Mouse (Mus musculus) lung, postnatal 25 days (tissue): ENCODE data around the gene Chchd3.

Experiments used
- DNase-seq: peaks from one replicate; pipeline ENCODE4 v3.0.0; 2022; ENCODE audit warnings: low spot score

The Chchd3 gene

GRCm38 (mm10) chr6:32935576-32935975 lies 124.5 kb downstream of the Chchd3 start:
- no peak for DNase-seq

DNA sequence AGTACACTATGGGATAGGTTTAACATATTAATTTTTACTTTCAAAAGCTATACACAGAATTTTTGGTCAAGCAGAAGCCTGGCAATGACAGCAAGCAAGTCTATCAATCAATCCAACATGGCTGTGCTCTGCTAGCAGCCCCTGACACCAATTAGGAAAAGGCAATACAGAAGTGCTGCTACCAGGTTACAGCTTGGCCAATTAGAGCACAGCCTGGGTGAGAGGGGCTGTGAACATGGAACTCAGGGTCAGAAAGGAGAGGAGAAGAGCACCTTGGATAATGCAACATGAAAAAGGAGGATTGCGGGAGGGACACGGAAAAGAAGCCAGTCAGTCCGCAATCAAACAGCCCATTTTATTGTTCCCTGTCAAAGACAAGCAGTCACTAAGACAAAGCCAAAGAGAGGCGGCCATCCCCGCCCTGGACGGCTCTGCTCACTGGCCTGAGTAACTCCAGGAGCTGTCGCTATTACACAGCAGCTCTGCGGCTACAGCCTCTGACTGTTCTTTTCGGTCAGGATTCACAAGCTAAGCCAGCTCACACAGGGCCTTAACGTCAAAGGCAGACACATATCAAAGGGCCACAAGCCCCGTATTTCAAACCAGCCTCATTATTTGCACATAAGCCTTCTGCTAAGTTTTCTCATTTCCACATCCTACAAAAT lies 128.8 kb downstream of the Chchd3 start:
- DNase-seq: no peak

DNA sequence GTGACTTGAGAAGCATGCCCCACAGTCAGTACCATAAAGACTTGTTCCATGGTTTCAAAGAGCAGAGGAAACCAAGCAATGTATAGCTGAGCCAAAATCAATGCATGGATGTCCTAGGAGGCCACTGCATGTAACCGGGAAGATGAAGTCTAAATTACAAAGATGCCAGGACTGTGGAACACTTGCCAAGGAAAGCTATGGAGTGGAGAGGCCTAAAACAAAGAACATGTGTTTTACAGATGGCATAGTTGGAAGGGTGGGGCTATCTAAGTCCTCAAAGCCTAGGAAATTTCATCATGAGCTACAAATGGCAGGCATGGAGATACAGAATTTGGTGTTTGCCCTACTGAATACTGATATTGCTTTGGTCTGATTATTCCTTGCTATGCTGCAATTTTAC lies 137.7 kb downstream of the Chchd3 start:
- no peak for DNase-seq

DNA sequence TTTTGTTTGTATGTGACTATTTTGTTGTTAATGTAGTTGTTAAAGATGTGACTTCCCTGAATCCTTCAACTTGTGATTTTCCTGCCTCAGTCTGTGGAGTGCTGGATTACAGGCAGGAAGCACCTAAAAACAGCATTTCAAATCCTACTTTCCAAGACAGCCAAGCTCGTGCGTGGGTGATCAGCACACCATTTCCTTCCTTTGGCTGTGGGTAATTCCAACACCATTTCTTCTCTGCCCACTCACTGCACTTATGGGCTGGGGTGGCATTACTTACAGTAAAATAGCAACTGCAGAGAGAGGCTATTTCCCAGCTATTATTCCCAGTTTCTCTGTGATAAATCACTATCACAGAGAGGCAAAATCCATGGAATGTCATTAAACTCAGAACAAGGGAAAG lies 140.0 kb downstream of the Chchd3 start:
- no peak for DNase-seq

DNA sequence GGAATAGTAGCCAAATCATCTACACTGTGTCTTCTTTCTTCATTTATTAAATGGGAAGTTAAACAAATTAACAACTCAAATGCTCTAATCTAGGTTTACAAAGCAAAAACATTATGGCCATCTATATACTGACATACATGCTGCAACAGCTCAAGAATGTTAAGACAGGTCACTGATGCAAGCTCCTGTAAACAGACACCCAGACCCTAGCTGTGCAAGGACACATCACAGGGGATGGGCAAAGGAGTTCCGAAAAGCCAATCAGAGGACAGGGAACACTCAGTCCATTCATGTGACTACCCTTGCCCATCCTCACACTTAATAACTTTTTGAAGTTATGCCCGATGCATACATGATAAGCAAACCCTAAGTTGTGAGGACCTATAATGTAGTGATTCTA lies 149.4 kb downstream of the Chchd3 start:
- no peak for DNase-seq

DNA sequence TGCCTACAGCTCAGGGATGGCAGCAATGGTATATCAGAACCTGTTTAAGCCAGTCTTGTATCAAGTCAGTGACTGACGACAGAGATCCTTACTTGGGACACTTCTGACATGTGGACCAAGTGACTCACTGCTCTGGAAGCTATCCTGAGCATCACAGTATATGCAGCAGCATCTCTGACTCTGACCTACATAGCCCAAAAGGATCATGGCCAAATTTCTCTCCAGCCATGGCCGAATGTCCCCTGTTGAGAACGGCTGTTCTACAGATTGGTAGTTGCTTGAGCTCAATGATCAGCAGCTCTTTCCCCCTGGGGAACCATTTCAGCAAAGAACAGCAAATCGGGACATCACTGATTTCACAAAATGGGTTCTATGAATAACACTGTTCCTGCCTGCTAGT lies 161.0 kb downstream of the Chchd3 start:
- DNase-seq: no peak

- DNase-seq: no peak
Measured at GRCm38 (mm10) chr6:32894100-32894499, 166.0 kb downstream of the Chchd3 start.

GRCm38 (mm10) chr6:32890726-32891125 lies 169.3 kb downstream of the Chchd3 start:
- DNase-seq: no peak

DNA sequence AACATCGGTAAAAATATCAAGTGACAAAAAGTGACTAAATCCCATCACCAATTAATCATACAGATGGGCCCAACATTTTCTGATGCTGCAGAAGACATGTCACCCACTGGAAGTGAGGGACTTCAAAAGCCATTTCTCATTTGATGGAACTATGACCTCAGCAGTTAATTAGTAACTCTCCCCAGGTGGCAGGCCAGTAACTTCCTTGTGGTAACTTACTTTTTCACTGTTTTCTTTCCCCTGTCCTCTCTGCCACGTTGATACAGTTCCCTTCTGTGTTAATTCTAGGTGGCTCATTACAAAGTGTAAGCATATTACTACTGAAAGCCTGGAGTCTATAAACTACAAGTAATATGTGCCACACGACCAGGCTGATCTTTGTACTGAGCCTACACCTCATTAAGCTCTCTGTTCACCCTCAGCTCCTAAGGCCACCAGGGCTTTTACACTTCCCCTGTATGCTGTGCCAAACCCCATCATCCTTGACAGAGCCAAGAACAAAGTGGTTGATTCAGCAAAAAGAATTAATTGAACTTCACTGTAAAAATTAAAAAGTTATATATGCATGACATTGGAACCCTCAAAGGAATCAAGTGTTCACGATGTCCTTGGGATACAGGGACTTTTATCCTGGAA lies 171.0 kb downstream of the Chchd3 start:
- DNase-seq: no peak

DNA sequence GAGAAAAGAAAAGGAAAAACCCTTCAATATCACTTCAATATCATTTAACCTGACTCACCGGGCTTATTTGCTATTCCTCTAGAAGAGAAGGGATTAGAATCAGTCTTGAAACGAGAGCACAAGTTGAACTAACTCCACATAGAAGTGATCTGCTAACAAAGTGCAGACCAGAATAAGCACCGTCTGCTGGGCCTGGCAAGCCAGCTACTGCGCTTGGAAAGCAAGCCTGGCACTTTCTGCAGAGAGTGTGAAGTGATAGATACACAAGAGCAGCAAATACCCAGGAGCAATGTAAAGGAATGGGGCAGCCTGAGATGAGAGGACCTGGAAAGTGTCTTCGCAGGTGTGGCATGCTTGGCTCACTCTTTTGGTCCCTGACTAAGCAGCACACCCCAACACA lies 181.5 kb downstream of the Chchd3 start:
- no peak for DNase-seq

GRCm38 (mm10) chr6:32874176-32874575 lies 185.9 kb downstream of the Chchd3 start:
- DNase-seq: no peak

GRCm38 (mm10) chr6:32872805-32873204 lies 187.3 kb downstream of the Chchd3 start:
- DNase-seq: peak; percentile 12

- DNase-seq: no peak
Measured at GRCm38 (mm10) chr6:32850960-32851359, 209.1 kb downstream of the Chchd3 start.

DNA sequence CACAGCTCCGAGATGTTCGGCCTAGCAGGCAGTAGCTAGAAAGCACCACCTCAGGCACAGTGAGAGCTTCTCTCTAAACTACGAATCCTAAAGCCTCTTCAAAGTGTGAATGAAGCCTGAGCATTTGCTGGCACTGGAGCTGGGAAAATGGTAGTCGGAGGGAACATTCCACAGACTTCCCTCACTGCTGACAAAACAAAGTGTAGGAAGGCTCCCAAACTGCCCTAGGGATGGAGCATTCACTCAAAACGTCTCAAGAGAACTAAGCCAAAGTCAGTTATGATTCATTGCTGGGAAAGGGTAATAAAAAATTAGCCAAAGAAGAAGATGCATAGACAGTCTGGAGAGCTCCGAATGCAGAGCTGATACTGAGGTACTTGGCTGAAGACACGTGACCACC lies 211.1 kb downstream of the Chchd3 start:
- no peak for DNase-seq

DNA sequence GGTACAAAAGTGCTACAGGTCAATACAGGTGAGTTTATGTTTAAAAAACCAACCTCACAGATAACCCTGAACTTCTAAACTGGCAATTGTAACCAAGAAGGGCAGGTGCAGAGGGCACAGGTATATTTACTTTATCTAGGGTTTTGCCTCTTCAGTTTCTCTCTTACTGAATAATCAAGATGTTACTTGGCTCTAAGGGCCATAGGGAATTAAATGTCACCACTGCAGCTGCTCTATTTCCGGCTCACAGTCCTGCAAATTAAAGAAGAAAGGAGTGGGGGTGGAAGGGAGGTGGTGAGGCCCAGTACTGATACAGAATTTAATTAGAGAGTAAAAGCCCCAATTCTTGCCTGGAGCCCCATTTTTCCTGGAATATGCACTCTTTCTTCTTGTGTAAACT lies 214.6 kb downstream of the Chchd3 start:
- no peak for DNase-seq

- no peak for DNase-seq
Measured at GRCm38 (mm10) chr6:32837939-32838301, 222.1 kb downstream of the Chchd3 start.

DNA sequence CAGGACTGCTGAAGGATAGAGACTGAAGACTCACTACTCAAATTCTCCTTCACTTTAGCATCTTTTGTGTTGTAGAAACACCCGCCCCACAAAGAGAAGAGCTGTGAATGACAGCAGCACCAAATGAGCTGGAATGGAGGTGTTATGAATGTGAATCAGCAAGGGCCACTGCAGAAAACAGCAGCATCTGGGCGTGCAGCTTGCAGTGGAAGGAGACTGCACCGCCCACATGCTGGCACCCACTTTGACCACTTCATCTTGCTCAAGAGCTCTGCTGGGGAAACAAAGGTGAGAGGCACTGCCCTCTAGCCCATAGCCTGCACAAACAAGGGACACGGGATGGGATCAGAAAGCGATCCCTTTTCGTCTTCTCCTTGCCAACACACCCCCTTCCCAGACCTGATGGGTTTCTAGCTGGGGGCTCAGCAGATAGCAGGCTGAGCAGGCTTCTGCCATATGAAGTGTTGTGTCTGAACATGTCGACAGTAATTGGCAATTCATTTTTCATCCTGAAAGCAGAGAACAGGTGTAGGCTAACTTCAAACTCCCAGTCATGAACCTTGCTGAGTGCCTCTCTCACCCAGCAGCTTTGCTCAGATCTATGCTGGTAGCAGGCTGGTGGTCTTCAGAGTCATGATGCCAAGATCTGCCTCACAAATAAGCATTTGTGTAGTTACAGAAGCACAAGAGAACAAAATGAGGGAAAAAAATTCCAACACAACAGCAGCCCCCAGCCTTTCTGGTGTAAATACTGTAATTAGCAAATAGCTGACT lies 222.7 kb downstream of the Chchd3 start:
- DNase-seq: peak; percentile 59

DNA sequence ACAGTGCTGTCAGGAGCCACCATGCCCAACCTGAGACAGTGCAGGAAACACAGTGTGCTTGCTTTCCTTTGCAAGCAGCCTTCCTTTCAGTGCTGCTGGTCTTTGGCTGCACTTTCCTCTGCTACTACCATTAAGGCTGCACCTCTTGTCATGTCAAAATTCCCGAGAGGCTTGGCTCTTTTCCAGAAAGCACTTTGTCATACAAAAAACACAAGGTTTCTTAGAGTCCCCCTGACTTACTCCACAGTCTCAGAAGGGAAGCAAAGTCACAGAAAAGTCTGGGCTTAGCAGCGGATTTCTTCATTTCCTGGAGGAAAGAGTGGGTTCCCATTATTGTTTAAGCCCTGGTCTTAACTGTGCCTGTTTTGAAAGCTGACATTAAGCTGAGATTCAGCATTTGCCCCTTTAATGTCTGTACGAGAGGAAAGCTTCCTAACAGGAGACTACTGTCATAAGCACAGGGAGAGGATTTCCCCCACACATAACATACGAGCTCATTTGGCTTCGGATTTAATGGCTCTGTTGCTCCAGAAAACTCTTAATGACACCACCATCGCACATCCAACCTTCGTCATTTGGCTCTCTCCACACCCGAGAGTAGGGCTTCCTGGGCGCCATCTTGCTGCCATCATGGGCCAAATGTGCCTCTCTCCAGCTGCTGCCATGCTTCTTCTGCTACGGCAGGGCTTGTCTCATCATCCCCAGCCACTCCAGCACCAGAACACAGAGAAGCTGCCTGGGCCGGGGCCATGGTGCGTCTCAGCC lies 236.0 kb downstream of the Chchd3 start:
- no peak for DNase-seq

DNA sequence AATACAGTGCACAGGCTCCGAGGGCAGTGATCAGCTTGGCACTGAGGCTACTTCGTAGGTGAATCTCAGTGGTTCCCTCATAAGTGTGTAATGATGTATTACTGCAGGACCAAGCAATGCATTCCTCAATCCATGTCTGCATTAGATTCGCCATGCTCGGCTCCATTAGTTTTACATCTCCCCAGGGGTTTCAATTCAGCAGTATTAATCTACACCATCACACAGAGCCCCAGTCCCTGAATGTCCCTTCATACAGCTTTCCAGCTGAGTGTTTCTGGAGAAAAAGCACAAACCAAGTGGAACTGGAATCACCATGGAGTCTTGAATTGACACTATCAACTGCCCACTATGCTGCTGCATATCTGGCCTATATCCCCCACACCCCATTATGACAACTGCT lies 241.1 kb downstream of the Chchd3 start:
- no peak for DNase-seq

DNA sequence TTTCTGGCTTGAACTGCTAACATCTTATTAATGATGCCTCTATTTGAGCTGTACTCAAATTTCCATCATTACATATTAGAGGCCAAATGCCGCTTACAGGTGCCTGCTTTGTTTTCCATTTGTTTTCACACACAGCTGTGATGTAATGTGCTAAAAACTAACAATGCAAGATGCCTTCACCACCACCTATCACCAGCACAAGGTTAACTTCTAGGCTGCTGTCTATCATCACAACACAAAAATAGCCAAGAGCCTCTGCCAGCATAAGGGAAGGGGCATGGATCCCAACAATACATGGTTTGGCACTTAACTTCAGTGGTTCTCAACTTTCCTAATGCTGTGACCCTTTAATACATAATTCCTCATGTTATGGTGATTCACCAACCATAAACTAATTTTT lies 251.3 kb downstream of the Chchd3 start:
- no peak for DNase-seq

DNA sequence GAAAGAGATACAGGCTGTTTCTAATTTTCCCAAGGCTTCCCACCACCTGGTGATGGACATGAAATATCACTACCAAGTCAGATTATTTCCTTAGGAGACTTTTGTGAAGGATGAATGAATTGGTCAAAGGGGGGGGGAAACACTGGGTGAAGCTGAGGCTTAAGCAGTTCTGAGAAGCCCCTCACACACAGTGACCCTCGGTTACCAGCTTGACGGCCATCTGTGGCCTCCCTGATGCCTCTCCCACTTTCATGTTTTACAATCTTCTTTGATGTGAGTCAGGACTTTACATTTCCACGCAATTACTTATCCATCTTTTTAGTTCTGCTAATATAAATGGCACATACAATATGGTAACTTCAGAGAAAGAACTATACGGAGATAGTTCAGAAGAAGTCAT lies 252.3 kb downstream of the Chchd3 start:
- no peak for DNase-seq

DNA sequence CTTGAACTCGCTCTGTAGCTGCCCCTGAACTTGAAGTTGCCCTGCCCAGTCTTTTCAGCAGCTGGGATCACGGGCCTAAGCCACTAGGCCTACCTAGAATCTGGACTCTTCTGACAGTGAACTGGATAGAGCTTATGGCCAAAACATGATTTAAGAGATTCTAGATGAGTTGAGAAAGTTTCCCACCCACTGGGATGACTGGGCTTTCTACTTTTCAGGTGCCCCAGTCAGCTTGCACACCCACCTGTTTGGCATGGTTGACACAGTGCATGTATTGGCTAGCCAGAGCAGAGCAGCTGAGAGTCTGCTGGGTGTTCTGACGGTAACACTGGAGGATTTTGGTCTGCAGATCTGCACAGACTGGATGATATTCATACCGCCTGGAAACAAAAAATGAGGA lies 256.4 kb downstream of the Chchd3 start:
- DNase-seq: no peak

DNA sequence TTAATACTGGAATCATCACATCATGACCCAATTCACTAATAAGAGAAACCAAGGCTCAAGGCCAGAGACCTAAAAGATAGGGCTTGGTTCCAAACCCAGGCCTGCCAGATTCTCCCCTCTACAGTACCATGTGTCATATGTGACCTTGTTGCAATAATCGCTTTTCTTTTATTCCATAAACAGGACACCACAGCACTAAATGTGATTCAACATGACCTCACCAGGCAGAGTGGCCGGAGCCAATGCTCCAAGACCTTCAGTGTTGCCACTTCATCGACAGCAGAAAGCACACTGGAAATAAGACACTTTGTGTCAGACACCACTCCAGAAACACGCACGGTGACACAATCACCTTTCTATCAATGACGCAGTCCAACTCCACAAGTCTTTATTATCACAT lies 258.3 kb downstream of the Chchd3 start:
- DNase-seq: no peak
